Mouse (Mus musculus): ENCODE measurements around the gene Cd164l2.

DNA sequence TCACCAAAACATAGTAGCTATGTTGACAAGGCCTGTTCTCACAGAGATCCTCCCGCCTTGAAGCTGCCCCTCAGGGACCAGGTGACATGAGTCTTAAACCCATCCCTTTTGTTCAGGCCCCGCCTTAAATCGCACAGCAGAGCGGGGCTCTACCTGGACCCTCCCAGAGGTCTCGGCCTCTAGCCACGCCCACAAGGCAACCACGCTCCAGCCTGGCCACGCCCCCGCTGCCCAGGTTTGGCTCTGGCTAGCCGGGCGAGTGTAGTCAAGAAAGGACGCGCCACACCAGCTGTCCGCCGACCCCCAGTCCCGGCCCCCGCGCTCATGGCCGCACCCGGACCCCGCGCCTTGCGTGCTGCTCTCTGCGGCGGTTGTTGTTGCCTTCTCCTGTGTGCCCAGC lies 8.7 kb downstream of the Cd164l2 start:
- TF ChIP-seq CTCF (IDR thresholded peaks at IDR 0.05; ENCODE audit: borderline replicate concordance, control insufficient read depth, extremely low read depth, insufficient read depth, low read length, poor library complexity) (no peak), POLR2A (IDR thresholded peaks at IDR 0.05; ENCODE audit: control insufficient read depth, extremely low read depth, insufficient read depth, low read length, poor library complexity) (no peak)
